In the genomic region with DNA sequence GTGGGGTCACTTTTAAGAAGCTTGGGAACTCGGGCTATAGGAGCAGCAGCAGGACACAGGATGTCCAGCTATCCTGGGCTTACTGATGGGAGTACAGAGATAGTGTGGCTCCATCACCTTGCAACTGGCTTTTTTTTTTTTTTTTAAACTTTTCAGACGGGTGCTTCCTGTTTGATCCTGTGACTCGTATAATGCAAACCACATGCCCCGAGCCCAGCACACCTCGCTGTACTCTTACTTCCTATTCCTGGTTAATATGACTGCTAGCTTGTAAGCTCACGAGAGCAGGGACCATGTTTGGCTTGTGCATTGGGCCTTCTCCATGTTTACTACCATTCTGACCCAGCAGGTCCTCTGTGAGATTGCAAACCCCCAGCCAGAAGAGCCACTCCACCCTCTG, we compare ENCODE assay signal across 8 mouse cellular contexts. TPM values are rescaled to one million over a fixed set of nuclear protein-coding genes. Genes with fewer than 3 reads are reported as not detected.
DNase-seq lines count a peak whose midpoint lies in the region; ATAC-seq and TF ChIP-seq lines count a peak whose summit lies in the region.

No protein-coding gene starts in this region.

- H3K36me3 ChIP-seq in heart, embryonic 10.5 days, result peaks cover 40% of the 10 kb centered on the region
- peaks cover 29% of the 10 kb centered on the region for H3K36me3 ChIP-seq in midbrain, embryonic 15.5 days (replicated peaks)
- H3K36me3 ChIP-seq in midbrain, embryonic 16.5 days (ENCODE audit: control insufficient read depth, insufficient read depth, low read length), result peaks cover 18% of the 10 kb centered on the region
- peaks cover 16% of the 10 kb centered on the region for H3K36me3 ChIP-seq in hindbrain, embryonic 16.5 days (ENCODE audit: control insufficient read depth, insufficient read depth, low read length)
- H3K36me3 ChIP-seq in stomach, postnatal 0 days (ENCODE audit: control insufficient read depth, insufficient read depth, low read length), result peaks cover 4% of the 10 kb centered on the region; the same call in 1 of the 2 replicates

- WGBS in heart, embryonic 10.5 days, result 71% methylated on average over 6 of the region's 6 CpGs
- 75% methylated on average over 6 of the region's 6 CpGs for WGBS in midbrain, embryonic 15.5 days
- WGBS in midbrain, embryonic 16.5 days, result 84% methylated on average over 6 of the region's 6 CpGs
- WGBS in hindbrain, embryonic 16.5 days, result 78% methylated on average over 6 of the region's 6 CpGs
- 65% methylated on average over 6 of the region's 6 CpGs for WGBS in stomach, postnatal 0 days

- H3K4me3 ChIP-seq in heart, embryonic 10.5 days, result no peak overlapping the region
- no peak overlapping the region for H3K4me3 ChIP-seq in midbrain, embryonic 15.5 days
- no peak overlapping the region for H3K4me3 ChIP-seq in midbrain, embryonic 16.5 days (ENCODE audit: low read depth, low read length)
- no peak overlapping the region for H3K4me3 ChIP-seq in hindbrain, embryonic 16.5 days (ENCODE audit: low read length)
- no peak overlapping the region for H3K4me3 ChIP-seq in stomach, postnatal 0 days (ENCODE audit: low read depth, low read length)

- H3K9ac ChIP-seq in midbrain, embryonic 15.5 days, result no peak overlapping the region
- no peak overlapping the region for H3K9ac ChIP-seq in midbrain, embryonic 16.5 days (ENCODE audit: low read depth, low read length)
- H3K9ac ChIP-seq in hindbrain, embryonic 16.5 days (ENCODE audit: low read depth, low read length), result no peak overlapping the region
- no peak overlapping the region for H3K9ac ChIP-seq in stomach, postnatal 0 days (ENCODE audit: low read length)

- TF ChIP-seq CTCF in stomach, postnatal 0 days (IDR thresholded peaks at IDR 0.05; ENCODE audit: low read depth), result no peak

- DNase-seq in heart, embryonic 10.5 days (ENCODE audit: low spot score), result no peak
- DNase-seq in heart, postnatal 10 days, result no peak
- DNase-seq in stomach, postnatal 0 days (ENCODE audit: low spot score), result no peak
- DNase-seq in left cerebral cortex, adult 8-10 months (ENCODE audit: low spot score in 2 of 2), result no peak
- no peak for DNase-seq in c-Kit-positive CD71-positive TER-119-positive erythroid progenitor cells, embryonic 14.5 days (ENCODE audit: low spot score)

- no peaks in the 10 kb centered on the region for H3K27me3 ChIP-seq in heart, embryonic 10.5 days (ENCODE audit: insufficient read depth, poor library complexity, severe bottlenecking)
- H3K27me3 ChIP-seq in midbrain, embryonic 15.5 days (replicated peaks), result no peaks in the 10 kb centered on the region
- no peaks in the 10 kb centered on the region for H3K27me3 ChIP-seq in midbrain, embryonic 16.5 days (ENCODE audit: control insufficient read depth, insufficient read depth, low read depth, low read length)
- H3K27me3 ChIP-seq in hindbrain, embryonic 16.5 days (replicated peaks; ENCODE audit: control insufficient read depth, insufficient read depth, low read length), result no peaks in the 10 kb centered on the region
- no peaks in the 10 kb centered on the region for H3K27me3 ChIP-seq in stomach, postnatal 0 days (ENCODE audit: control insufficient read depth, insufficient read depth, low read length)

- no peaks in the 10 kb centered on the region for H3K9me3 ChIP-seq in heart, embryonic 10.5 days
- no peaks in the 10 kb centered on the region for H3K9me3 ChIP-seq in midbrain, embryonic 15.5 days
- H3K9me3 ChIP-seq in midbrain, embryonic 16.5 days (replicated peaks; ENCODE audit: control insufficient read depth, low read length, poor library complexity, severe bottlenecking), result no peaks in the 10 kb centered on the region
- H3K9me3 ChIP-seq in hindbrain, embryonic 16.5 days (ENCODE audit: control insufficient read depth, low read length), result no peaks in the 10 kb centered on the region
- H3K9me3 ChIP-seq in stomach, postnatal 0 days (ENCODE audit: control insufficient read depth, low read length), result no peaks in the 10 kb centered on the region

- 0 out of 2 replicates have a peak overlapping the region, but pooled peaks have one; percentile 6 for H3K27ac ChIP-seq in heart, embryonic 10.5 days
- H3K27ac ChIP-seq in midbrain, embryonic 15.5 days, result 0 out of 2 replicates have a peak overlapping the region, but pooled peaks have one; percentile 9
- H3K27ac ChIP-seq in midbrain, embryonic 16.5 days (ENCODE audit: low read length), result no peak overlapping the region
- peak overlapping the region; percentile 40; the same call in 1 of the 2 replicates for H3K27ac ChIP-seq in hindbrain, embryonic 16.5 days (ENCODE audit: low read depth, low read length)
- H3K27ac ChIP-seq in stomach, postnatal 0 days (replicated peaks), result 0 out of 2 replicates have a peak overlapping the region, but pooled peaks have one; percentile 40

- TF ChIP-seq EP300 in stomach, postnatal 0 days (optimal IDR thresholded peaks at IDR 0.05), result no peak

- H3K4me1 ChIP-seq in heart, embryonic 10.5 days, result peaks cover 27% of the 10 kb centered on the region
- no peaks in the 10 kb centered on the region for H3K4me1 ChIP-seq in midbrain, embryonic 15.5 days
- H3K4me1 ChIP-seq in midbrain, embryonic 16.5 days (ENCODE audit: control insufficient read depth, insufficient read depth, low read length), result no peaks in the 10 kb centered on the region
- no peaks in the 10 kb centered on the region for H3K4me1 ChIP-seq in hindbrain, embryonic 16.5 days (ENCODE audit: control insufficient read depth, insufficient read depth, low read depth, low read length)
- H3K4me1 ChIP-seq in stomach, postnatal 0 days (replicated peaks; ENCODE audit: control insufficient read depth, insufficient read depth), result no peaks in the 10 kb centered on the region

- intact Hi-C loops in heart, postnatal 10 days (cut with DNase I), result no loop called here

- ATAC-seq in midbrain, embryonic 15.5 days (replicated peaks), result no peak
- no peak for ATAC-seq in midbrain, embryonic 16.5 days
- no peak; the same call in 1 of the 2 replicates for ATAC-seq in hindbrain, embryonic 16.5 days
- no peak for ATAC-seq in stomach, postnatal 0 days (ENCODE audit: low FRiP score, low TSS enrichment)

- H3K4me2 ChIP-seq in midbrain, embryonic 15.5 days, result no peak overlapping the region
- H3K4me2 ChIP-seq in midbrain, embryonic 16.5 days (ENCODE audit: low read length), result no peak overlapping the region
- no peak overlapping the region for H3K4me2 ChIP-seq in hindbrain, embryonic 16.5 days (ENCODE audit: low read length)
- H3K4me2 ChIP-seq in stomach, postnatal 0 days (replicated peaks; ENCODE audit: low read depth), result no peak overlapping the region

RNA-seq across cellular contexts. Expression of a gene that starts 6.1 kb away (rescaled TPM):
- 0.25 and 0.44 TPM in 2 replicates for polyA plus RNA-seq in heart, embryonic 10.5 days (2016; fragmentation: Nextera tagmentation; extraction: Ambion mirVana)
- under 1 TPM in 1 of 2 experiments, not detected in 1; 0.07 TPM for total RNA-seq in heart, postnatal 10 days (2021)
- polyA plus RNA-seq in midbrain, embryonic 15.5 days (2015; fragmentation: Nextera tagmentation; extraction: Ambion mirVana), result 0.15 and 0.27 TPM in 2 replicates
- 0.24 and 0.25 TPM in 2 replicates for polyA plus RNA-seq in midbrain, embryonic 16.5 days (2015; fragmentation: Nextera tagmentation; extraction: Ambion mirVana)
- 0.19 and 0.33 TPM in 2 replicates for polyA plus RNA-seq in hindbrain, embryonic 16.5 days (2015; fragmentation: Nextera tagmentation; extraction: Ambion mirVana)
- 0.13 and 0.15 TPM in 2 replicates for polyA plus RNA-seq in stomach, postnatal 0 days (2015; fragmentation: Nextera tagmentation; extraction: Ambion mirVana)
- total RNA-seq in left cerebral cortex, adult 8-10 months (2022), result under 1 TPM; 0.18 to 0.37 (median 0.29) TPM

RNA-seq across cellular contexts. Expression of a gene that starts 36.7 kb away (rescaled TPM):
- 11.2 and 11.6 TPM in 2 replicates for polyA plus RNA-seq in heart, embryonic 10.5 days (2016; fragmentation: Nextera tagmentation; extraction: Ambion mirVana)
- 1 to 10 TPM; 9.0 TPM for total RNA-seq in heart, postnatal 10 days (2021)
- 10.9 and 12.7 TPM in 2 replicates for polyA plus RNA-seq in midbrain, embryonic 15.5 days (2015; fragmentation: Nextera tagmentation; extraction: Ambion mirVana)
- polyA plus RNA-seq in midbrain, embryonic 16.5 days (2015; fragmentation: Nextera tagmentation; extraction: Ambion mirVana), result 9.8 and 12.1 TPM in 2 replicates
- polyA plus RNA-seq in hindbrain, embryonic 16.5 days (2015; fragmentation: Nextera tagmentation; extraction: Ambion mirVana), result 8.3 and 9.2 TPM in 2 replicates
- 4.9 TPM in 2 replicates for polyA plus RNA-seq in stomach, postnatal 0 days (2015; fragmentation: Nextera tagmentation; extraction: Ambion mirVana)
- 1 to 10 TPM; 8.4 to 9.4 (median 9.2) TPM for total RNA-seq in left cerebral cortex, adult 8-10 months (2022)

RNA-seq across cellular contexts. Expression of a gene that starts 53.8 kb away (rescaled TPM):
- polyA plus RNA-seq in heart, embryonic 10.5 days (2016; fragmentation: Nextera tagmentation; extraction: Ambion mirVana), result 16.2 and 17.3 TPM in 2 replicates
- total RNA-seq in heart, postnatal 10 days (2021), result 1 to 10 TPM; 2.4 TPM
- 2.2 and 2.6 TPM in 2 replicates for polyA plus RNA-seq in midbrain, embryonic 15.5 days (2015; fragmentation: Nextera tagmentation; extraction: Ambion mirVana)
- polyA plus RNA-seq in midbrain, embryonic 16.5 days (2015; fragmentation: Nextera tagmentation; extraction: Ambion mirVana), result 1.6 and 2.1 TPM in 2 replicates
- 2.5 and 3.3 TPM in 2 replicates for polyA plus RNA-seq in hindbrain, embryonic 16.5 days (2015; fragmentation: Nextera tagmentation; extraction: Ambion mirVana)
- polyA plus RNA-seq in stomach, postnatal 0 days (2015; fragmentation: Nextera tagmentation; extraction: Ambion mirVana), result 2.7 and 3.6 TPM in 2 replicates
- total RNA-seq in left cerebral cortex, adult 8-10 months (2022), result under 1 TPM in 3 of 4 experiments, not detected in 1; 0.14 to 0.30 (median 0.22) TPM
